Mouse (Mus musculus): ENCODE results near the gene Nudt17.
A peak's percentile ranks its signal among the peaks of the same experiment; 100 is the strongest.
"Not testable (repeated sequence)": the region's sequence is repeated elsewhere in the genome, so short reads cannot be mapped to it uniquely, and the experiment has no call there.

The Nudt17 gene

DNA sequence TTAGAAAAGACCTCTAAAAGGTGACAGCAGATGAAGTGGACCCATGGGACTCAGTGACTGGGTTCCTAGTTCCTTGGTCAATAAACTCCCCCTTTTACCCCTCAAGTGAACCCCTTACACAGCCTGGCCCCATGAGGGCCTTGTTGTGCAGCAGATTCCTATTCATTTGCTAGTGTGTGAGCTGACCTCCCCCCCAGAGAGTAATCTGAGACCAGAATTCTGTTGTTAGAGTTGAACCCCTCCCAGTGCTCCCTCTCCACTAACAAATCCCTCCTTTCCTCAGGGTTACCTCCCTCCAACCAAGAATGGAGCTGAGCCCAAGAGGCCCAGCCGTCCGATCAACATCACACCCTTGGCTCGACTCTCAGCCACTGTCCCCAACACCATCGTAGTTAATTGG lies 7.4 kb downstream of the Nudt17 start:
- no peak for DNase-seq (ENCODE audit: low read depth)

DNA sequence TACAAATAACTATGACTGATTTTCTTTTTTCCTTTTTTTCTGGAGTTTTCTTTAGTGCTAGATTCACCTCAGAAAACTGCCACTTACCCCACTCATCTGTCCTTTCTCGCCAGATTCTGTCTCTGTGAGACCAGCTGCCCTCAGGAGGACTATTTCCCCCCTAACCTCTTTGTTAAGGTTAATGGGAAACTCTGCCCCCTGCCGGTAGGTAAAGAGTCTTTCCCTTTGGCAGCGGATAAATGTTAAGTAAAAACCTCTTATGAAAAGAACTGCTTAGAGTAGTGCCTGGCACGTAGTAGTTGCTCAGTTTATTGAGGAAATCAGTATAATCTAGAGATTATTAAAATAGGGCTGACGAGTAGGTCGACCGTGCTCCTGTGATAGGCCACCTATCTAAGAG lies 8.0 kb downstream of the Nudt17 start:
- peak; percentile 54 for DNase-seq (ENCODE audit: low read depth)

DNA sequence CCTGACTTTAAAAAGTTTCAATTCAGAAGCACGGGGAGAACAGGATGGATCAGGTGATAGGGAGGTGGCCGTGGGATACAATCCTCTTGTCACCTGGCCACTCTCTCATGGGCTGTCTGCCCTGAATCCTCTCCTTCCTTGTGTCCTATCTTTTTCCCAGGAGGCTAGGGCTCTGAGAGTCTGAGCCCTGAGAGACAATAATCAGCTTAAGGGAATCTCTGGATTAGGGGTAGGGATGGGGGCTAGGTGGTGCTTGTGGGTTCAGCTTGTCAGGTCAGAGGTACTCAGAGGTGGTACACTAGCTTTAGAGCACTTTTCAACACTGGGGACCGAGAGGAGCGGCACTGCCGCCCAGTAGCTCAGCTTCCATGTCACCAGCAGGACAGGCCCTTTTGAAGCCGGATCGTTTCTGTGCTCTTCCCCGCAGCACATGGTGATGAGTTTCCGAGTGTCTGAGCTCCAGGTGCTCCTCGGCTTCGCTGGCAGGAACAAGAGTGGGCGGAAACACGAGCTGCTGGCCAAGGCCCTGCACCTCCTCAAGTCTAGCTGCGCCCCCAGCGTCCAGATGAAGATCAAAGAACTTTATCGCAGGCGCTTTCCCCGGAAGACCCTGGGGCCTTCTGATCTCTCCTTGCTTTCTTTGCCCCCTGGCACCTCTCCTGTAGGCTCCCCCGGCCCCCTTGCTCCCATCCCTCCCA lies 9.2 kb downstream of the Nudt17 start:
- no peak for DNase-seq (ENCODE audit: low read depth)

DNA sequence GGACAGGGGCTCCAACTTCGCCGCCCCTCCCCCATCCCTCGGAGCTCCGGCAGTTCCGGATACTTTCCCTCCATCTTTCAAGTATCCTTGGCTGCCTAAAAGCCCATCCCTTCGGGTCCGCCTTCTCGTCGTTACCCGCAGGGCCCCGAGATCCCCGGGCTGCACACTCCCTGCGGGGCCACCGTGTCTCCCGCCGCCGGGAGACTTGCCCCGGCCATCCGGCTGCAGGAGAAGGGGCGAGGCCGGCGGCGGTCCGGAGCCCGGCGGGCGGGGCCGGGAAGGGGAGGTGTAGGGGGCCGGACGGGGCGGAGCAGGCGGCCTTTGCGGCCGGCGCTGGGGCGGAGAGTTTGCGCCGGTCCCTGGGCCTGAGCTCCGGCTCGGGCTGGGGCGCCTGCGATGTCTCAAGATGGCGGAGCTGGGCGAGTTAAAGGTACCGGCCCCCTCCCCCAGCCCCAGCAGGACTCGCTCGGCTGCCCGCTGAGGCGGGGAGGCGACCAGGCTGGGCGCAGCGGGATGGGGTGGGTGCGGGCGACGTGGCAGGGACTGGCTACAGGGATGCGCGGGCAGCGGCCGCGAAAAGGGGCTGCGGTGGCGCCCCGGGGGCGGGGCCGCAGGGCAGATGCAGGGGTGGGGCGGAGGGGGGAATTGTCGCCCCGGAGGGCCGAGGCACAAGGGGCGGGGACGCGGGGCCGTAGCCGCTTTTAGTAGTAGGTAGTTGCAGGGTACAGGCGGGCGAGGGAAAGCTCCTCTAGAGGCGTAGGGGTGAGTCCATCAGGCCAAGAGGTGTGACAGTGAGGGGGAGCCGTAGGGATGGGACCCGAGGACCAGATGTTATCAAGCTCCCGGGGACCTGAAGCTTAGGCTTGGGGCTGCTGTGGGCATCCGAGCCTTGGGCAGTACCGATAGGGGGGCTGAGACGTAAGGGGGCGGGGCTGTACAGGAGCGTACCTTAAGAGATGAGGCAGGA lies 11.3 kb downstream of the Nudt17 start:
- peak; percentile 71 for DNase-seq (ENCODE audit: low read depth)

DNA sequence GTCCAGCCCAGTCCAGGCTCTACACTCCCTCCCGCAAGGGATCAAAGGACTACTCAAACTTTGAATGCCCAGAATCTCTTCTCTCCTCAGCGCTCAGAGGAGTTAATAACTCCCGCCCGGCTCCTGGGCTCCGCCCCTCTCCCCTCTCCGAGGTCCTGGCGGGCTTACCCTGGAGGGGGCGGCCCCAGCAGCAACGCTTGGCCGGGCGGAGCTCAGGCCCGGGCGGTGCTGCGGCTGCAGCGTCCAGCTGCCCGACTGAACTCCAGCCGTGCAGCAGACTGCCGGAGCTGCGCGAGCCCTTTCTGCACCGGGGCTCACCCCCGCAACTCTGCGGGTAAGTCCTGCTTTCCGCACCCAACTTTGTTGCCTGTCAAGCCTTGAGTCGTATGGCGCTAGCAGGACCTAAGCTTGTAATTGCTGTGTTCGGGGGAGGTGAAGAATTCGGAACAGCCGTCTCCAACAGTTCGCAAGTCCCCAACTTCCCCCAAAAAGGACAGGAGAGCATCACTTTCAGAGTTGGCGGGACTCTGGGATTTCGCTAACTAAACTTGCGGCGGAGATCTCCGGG lies 12.1 kb downstream of the Nudt17 start, which contains the start of gene Pias3:
Pias3 (plus strand) TSS at position 187 of the 568 bp plus-strand sequence.
- DNase-seq (ENCODE audit: low read depth): peak; percentile 69

DNA sequence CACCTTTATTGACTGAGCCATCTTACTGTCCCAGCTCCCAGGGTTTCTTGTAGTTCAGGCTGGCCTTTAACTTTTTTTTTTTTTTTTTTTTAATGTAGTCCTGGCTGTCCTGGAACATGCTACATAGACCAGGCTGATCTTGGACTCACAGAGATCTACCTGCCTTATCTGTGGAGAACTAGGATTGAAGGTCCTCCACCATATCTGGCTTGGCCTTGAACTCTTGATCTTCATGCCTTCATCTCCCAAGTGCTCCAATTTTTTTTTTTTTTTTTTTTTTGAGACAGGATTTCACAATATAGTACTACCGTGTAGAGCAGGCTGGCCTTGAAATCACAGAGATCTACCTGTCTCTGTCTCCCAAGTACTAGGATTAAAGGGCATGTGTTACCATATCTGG lies 14.8 kb downstream of the Nudt17 start:
- no peak for DNase-seq (ENCODE audit: low read depth)

DNA sequence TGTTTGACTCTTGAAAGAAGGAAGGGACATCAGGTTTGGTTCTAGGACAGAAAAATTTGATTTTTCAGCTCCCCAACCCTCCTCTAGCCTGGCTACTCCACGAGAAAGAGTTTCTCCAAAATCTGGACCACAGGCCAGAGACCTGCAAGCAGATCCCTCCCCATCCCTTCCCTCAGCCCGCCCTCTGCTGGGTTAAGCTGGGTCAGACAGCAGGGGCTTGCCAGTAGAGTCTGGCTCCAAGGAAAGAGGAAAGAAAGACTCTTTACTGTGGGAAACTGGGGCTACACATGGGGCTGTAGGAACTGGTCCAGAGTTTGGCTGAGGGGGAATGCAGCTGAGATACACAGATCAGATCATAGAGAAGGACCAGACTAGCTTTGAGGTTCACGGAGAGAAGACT lies 15.9 kb downstream of the Nudt17 start:
- no peak for DNase-seq (ENCODE audit: low read depth)

DNA sequence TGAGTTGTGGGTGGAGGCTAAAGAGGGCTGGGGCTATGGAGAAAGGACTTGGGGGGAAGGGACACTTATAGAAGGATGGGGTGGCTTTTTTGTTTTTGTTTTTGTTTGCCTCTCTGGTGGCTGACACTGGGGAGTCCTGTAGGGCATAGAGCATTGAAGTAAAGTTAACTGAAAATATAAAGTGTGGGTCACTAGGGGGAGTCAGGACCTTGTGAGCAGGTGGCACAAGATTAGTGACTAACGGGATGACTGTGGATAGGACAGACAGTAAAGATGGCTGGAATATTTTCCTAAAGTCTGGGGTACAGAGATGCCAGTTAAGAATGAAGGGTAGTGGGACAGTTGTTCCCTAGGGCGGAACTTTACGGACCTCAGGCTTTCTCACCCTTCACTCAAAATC lies 18.1 kb downstream of the Nudt17 start:
- DNase-seq (ENCODE audit: low read depth): peak; percentile 46

DNA sequence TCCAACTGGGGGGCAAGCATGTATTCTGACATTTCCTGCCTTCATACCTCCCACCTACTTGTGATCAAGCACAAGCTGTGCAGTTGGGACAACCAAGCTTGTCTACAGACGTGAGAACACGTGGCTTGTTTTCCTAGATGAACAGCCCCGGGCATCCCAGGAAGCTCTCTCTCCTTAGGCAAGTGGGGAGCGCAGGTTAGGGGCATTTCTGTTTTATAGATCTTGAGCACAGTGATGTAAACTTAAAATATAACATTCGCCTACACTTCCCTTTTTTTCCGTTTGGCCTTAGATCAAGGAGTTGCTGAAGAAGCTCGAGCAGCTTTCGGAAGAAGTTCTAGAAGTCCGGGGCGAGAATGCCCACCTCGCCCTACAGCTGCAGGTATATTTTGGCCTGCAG lies 19.5 kb downstream of the Nudt17 start:
- DNase-seq (ENCODE audit: low read depth): no peak

DNA sequence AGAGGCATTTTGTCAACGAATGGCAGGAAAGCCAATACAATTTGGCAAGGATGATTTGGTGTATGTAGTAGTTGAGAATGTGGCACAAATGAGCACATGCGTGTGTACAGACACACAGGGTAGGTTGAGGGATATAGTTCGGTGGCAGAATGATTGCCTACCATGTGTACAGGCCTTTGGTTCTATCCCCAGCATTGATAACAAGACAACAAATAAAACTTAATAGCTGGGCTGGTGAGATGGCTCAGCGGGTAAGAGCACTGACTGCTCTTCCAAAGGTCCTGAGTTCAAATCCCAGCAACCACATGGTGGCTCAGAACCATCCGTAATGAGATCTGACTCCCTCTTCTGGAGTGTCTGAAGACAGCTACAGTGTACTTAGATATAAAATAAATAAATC lies 22.3 kb downstream of the Nudt17 start:
- DNase-seq (ENCODE audit: low read depth): not testable (repeated sequence)

DNA sequence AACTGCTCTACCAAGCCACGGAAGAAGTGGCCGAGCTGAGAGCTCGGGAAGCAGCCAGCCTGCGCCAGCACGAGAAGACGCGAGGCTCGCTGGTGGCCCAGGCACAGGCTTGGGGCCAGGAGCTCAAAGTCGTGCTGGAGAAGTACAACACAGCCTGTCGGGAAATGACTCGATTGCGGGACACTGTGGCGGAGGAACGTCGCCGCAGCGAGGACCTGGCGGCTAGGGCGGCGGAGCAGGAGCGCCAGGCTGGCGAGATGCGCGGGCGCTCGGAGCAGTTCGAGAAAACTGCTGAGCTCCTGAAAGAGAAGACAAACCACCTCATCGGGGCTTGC lies 23.6 kb downstream of the Nudt17 start:
- no peak for DNase-seq (ENCODE audit: low read depth)

DNA sequence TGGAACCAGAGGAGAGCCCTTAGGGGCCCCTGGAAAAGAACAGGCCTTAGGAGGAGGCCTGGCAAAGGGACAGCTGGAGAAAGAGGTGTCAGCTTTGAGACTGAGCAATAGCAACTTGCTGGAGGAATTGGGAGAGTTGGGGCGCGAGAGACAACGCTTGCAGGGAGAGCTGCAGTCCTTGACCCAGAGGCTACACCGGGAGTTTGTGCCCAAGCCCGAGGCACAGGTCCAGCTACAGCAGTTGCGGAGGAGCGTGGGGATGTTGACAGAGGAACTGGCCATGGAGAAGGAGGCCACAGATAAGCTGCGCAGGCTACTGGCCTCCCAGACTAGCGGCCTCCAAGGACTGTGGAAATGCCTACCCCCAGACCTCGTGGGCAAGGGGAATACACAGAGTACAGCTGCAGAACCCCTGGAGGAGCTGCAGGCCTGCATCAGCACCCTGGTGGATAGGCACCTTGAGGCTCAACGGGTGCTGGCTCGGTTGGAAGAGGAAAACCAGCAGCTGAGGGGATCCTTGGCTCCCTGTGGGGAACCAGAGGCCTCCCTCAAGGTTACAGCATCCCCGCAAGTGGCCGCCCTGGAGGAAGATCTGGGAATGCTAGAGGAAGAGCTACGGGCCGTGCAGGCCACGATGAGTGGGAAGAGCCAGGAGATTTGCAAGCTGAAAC lies 24.1 kb downstream of the Nudt17 start:
- DNase-seq (ENCODE audit: low read depth): no peak

DNA sequence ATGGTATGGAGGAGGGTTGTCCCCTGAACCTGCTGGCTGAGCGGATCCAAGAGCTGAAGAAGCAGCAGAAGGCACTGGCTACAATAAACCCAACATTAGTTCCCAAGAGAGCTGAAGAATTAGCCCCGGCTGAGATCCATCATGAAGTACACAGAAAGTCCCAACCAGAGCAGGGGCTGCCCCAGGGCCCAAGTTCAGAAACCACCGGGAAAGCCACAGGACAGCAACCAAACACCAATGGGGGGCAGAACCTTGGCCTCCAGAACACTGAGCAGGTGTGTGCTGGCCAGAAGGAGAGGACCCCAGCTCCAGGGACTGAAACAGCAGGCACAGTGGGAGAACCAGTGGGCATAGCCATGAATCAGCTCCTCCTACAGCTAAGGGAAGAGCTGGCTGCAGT lies 24.9 kb downstream of the Nudt17 start:
- no peak for DNase-seq (ENCODE audit: low read depth)

DNA sequence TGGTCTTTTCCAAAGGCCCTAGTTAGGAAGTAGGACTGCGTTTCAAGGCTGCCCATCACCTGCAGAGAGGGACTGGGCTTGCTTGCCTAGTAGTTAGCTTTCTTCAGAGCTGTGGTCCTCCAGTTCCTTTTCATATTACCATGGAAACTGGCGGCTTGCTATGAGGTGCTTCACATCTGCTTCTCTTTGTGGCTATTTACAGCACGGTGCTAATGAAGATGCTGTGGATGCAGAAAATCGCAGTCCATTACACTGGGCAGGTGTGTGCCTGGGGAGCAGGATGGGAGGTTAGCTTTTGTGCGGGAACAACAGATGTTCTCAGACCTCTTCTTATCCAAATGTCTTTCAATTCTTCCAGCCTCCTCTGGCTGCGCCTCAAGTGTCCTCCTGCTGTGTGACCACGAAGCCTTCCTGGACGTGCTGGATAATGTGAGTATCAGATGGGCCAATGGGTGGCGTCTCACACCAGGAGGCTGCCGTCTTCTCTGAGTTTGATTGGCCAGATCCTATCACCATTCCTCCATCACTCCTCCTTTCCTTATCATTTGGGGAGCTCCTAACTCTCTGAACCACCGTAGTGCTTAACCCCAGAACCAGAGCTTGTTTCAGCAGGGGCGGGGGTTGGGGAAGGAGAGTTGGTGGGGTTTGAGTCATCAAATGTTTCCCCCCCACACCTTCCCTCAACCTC lies 27.9 kb downstream of the Nudt17 start:
- no peak for DNase-seq (ENCODE audit: low read depth)

DNA sequence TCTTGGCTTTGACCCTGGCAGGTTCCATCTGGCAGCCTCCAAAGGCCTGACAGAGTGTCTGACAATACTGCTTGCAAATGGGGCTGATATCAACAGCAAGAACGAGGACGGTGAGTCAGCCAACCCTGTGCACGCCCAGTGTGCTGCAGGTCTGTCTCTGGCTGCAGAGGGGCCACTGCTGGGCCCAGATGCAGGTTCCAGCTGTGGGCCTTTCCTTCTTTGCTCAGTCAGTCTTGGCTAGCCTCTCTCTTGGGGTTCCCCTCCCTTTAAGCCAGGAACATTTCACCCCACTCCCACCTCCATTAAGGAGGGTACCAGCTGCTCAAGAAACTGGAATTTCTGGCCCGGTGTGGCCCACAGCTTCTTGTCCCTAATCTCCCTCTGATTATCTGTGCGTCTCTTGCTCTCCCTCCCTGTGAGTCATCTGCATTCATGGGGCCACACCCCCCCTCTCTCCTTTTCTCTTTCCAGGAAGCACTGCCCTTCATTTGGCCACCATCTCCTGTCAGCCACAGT lies 29.1 kb downstream of the Nudt17 start:
- DNase-seq (ENCODE audit: low read depth): no peak

DNA sequence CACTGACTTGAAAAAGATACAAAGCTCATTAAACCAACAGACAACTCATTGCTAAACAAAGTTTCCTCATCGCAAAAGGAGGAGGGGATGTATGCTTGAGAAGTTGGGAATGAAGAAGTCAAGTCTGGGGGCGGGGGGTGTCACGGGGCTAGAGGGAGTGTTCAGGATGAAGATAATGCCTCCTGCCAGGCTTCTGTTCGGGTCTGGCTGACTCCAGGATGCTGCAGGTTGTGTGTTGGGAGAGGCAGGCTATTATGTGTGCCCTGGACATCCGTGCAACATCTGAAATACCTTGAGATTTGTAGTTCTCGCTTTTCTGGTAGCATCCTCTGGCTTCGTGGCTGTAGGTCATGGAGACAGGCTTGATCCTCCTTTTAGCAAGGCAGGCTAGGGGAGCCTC lies 29.9 kb downstream of the Nudt17 start:
- DNase-seq (ENCODE audit: low read depth): no peak

DNA sequence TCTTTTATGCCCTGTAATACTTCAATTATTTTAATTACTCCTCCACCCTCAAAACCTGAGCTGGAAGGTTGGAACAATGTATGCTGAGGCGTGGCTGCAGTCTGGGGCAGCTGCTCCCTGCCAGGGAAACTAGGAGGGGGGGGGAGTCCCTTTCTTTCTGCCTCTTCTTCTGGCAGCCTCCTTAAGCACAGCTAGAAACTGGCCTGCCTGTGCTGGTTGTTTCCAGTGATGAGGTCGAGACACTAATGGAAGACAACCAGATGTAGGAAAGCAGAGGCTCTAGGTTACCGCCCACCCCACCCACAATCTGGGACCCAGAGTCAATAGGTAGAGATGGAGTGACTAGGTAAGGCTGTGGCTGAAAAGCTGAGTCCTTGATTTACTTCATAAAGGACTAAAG lies 32.7 kb downstream of the Nudt17 start:
- DNase-seq (ENCODE audit: low read depth): no peak

DNA sequence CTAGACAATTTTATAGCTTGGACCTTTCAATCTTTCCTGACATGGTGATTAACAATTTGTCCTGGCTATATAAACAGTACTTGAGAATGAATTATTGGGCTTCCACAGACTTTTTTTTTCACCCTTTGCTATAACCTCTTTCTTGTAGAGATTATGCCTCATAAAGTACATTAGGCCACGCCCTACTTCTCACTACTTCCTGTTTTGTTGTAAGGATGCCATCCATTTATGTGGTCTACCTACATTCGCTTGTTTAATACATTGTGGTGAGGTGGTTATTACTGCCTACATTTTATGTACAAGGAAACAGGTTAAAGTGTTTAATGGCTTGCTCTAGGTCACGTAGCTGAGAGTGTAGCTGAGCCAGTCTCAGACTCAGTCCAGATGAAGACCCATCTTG lies 33.2 kb downstream of the Nudt17 start:
- peak; percentile 62 for DNase-seq (ENCODE audit: low read depth)

DNA sequence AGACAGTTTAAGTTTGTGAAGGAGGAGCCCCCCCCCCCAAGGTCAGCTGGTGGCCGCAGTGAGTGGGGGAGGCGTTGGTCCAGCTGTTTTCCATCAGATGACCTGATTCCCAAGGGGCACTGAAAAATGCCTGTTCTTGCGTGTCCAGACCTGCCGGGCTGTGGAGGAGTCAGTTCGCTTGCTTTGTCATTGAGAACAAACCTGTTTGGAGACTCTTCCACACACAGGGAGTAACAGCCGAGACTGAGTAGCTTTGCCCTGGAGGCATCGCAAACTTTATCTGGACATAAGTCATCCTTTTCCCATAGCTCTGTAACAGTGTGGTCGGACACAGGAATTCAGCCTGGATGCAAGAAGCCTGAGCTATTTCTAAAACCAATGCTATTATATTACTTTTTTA lies 33.9 kb downstream of the Nudt17 start:
- DNase-seq (ENCODE audit: low read depth): no peak

DNA sequence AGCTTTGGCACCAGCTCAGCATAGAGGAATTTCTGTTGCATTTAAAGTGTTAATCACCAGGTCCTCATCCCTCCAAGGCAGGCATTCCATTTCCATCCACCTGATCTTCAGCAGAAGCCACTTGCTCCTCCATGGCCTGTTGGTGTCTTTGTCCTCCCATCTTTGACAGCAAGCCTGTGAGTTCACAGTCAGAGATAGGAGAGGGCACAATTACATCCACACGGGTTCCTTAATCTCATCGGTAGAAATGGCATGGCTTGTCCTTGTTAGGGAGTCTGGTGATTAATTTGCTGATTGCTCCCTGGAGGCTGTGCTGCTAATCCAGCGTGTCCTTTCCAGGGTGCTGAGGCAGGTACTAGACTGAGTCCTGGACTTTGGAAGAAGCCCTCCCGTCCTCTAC lies 34.8 kb downstream of the Nudt17 start:
- DNase-seq (ENCODE audit: low read depth): no peak

DNA sequence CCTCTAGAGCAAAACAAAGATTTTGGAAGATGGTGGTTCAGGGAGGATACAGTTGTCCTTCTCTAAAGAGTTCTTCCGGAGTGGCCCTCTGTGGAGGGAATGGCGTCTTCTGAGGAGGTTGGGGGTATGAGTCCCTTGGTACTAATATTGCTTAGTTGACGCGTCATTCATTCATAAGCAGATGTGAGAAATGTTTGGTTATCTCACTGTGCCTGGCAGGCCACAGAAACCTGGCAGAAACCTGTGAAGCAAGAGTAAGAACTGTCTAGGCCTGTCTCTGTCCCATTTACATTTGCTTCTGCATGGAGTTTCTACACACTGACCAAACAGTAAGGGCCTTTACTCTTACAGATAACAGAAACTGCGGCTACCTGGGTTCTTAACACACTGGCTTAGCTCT lies 36.8 kb downstream of the Nudt17 start:
- no peak for DNase-seq (ENCODE audit: low read depth)

All from naive thymus-derived CD4-positive, alpha-beta T cell, adult 2 months (primary cell).